Mouse (Mus musculus) stomach, embryonic 15.5 days (tissue): ENCODE measurements around the gene Impg1. TPM values are rescaled to one million over a fixed set of nuclear protein-coding genes. Genes with fewer than 3 reads are reported as not detected.

Source experiments
- ATAC-seq: fragments of 200-750 bp; cut with Nextera tagmentation; 2 replicates; pipeline ENCODE4 v1.8.0; 2017; ENCODE audit warnings: low read depth, moderate number of reproducible peaks, moderate TSS enrichment; ENCODE audit not compliant: insufficient read depth, low FRiP score
- H3K27ac ChIP-seq: fragments of 300-500 bp; sonication (generic); 2 replicates; pipeline ENCODE4 v1.5.1; 2015; ENCODE audit warnings: mild to moderate bottlenecking, inconsistent platforms
- H3K27me3 ChIP-seq: fragments of 300-500 bp; sonication (generic); replicated peaks from 2 replicates; pipeline ENCODE4 v1.6.1; 2015; ENCODE audit warnings: inconsistent platforms
- H3K36me3 ChIP-seq: fragments of 300-500 bp; sonication (generic); 2 replicates; pipeline ENCODE4 v1.6.1; 2015; ENCODE audit warnings: inconsistent platforms
- H3K4me1 ChIP-seq: fragments of 300-500 bp; sonication (generic); 2 replicates; pipeline ENCODE4 v1.6.1; 2015; ENCODE audit warnings: inconsistent platforms
- H3K4me2 ChIP-seq: fragments of 300-500 bp; sonication (generic); 2 replicates; pipeline ENCODE4 v1.6.1; 2015; ENCODE audit warnings: mild to moderate bottlenecking, inconsistent platforms
- H3K4me3 ChIP-seq: fragments of 300-500 bp; sonication (generic); replicated peaks from 2 replicates; pipeline ENCODE4 v1.5.1; 2015; ENCODE audit warnings: inconsistent platforms
- H3K9ac ChIP-seq: fragments of 300-500 bp; sonication (generic); 2 replicates; pipeline ENCODE4 v1.6.1; 2015; ENCODE audit warnings: inconsistent platforms
- H3K9me3 ChIP-seq: fragments of 300-500 bp; sonication (generic); 2 replicates; pipeline ENCODE4 v1.6.1; 2016; ENCODE audit warnings: inconsistent platforms
- WGBS: fragments of 180-500 bp; shearing (Covaris S2); methylation state at CpG from one replicate; pipeline ENCODE4 v1.1.7; 2015; 5-methylcytosine and 5-hydroxymethylcytosine counted together
- polyA plus RNA-seq: library from polyadenylated mRNA; unstranded; fragments of >200 nt; fragmentation: Nextera tagmentation; extraction: Ambion mirVana; gene quantifications from 2 replicates; pipeline ENCODE4 v1.2.1, GENCODE M21; 2015

The Impg1 gene
- polyA plus RNA-seq, 1 experiment from 2014 or later, result 0.05 TPM

DNA sequence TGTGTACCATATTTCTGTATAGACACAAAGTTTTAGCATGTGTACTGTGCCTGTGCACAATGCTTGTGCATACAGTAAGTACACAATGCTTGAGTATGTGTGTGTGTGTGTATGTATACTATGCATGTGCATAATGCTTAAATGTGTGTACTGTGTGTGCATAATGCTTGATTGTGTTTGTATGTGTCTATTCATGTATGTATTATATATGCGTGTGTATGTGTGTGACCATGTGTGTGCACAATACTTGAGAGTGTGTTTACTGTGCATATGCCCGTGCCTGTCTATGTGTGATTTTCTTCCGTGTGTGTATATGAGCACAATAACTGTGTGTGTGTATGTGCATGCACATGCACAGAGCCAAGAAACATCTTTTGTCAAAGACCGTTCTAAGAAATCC is 158.9 kb downstream of the Impg1 start:
- no peak for ATAC-seq
- Histone ChIP-seq H3K4me2 (no peak overlapping the region), H3K27me3 (no peaks in the 10 kb centered on the region), H3K9ac (no peak overlapping the region), H3K4me3 (no peak overlapping the region), H3K4me1 (no peaks in the 10 kb centered on the region), H3K36me3 (no peaks in the 10 kb centered on the region), H3K9me3 (no peaks in the 10 kb centered on the region), H3K27ac (no peak overlapping the region)
- WGBS, result 85% methylated on average over 4 of the region's 4 CpGs

DNA sequence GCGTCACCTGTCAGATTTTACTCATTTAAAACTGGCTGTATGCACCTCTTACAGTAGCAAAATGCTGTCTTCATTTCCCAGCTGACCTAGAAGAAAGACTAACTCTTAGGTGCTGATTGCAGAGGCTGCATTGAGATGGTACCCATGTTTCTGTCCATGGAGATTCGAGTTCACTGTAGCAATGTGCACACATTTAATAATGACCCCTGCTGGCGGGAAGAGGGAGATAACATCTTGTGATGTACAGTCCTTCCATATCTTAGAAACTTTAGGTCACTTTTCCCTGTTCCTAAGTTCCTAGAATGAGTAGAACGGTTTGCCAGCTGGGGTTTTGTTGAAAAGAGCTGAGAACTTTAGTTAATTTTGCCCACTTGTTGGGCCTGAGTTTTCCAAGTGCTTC is 161.8 kb downstream of the Impg1 start:
- WGBS, result 76% methylated on average over 4 of the region's 4 CpGs
- no peak overlapping the region for H3K4me2 ChIP-seq
- H3K9ac ChIP-seq, result no peak overlapping the region
- H3K4me3 ChIP-seq, result no peak overlapping the region
- no peaks in the 10 kb centered on the region for H3K4me1 ChIP-seq
- H3K9me3 ChIP-seq, result no peaks in the 10 kb centered on the region
- H3K27ac ChIP-seq, result no peak overlapping the region
- no peak for ATAC-seq
- H3K36me3 ChIP-seq, result no peaks in the 10 kb centered on the region
- H3K27me3 ChIP-seq, result no peaks in the 10 kb centered on the region

GRCm38 (mm10) chr9:80299031-80299430 is 166.2 kb downstream of the Impg1 start:
- H3K9ac ChIP-seq, result no peak overlapping the region
- H3K27me3 ChIP-seq, result no peaks in the 10 kb centered on the region
- no peak overlapping the region for H3K27ac ChIP-seq
- ATAC-seq, result no peak
- H3K4me2 ChIP-seq, result no peak overlapping the region
- 89% methylated on average over 9 of the region's 9 CpGs for WGBS
- H3K9me3 ChIP-seq, result no peaks in the 10 kb centered on the region
- no peaks in the 10 kb centered on the region for H3K4me1 ChIP-seq
- no peaks in the 10 kb centered on the region for H3K36me3 ChIP-seq
- no peak overlapping the region for H3K4me3 ChIP-seq

DNA sequence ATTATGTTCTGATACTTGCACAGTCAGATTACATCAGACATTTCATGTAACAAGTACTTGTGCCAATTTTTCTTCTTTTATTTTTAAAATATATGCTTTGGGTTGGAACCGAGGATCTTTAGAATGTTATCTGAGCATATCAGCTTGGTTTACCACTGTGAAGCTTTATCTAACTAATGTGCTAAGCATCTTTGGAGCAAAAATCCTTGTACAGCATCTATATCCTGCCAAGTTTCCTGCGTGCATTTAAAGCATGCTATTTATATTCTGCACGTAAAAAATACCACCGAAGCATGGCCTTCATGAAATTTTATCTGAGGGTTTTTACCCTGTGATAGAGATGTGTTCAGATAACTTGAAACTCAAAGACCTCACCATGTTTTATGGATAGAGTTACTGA is 169.2 kb downstream of the Impg1 start:
- H3K4me3 ChIP-seq, result no peak overlapping the region
- ATAC-seq, result no peak
- no peaks in the 10 kb centered on the region for H3K27me3 ChIP-seq
- H3K4me2 ChIP-seq, result no peak overlapping the region
- H3K36me3 ChIP-seq, result peaks cover 6% of the 10 kb centered on the region; the same call in 1 of the 2 replicates
- no peak overlapping the region for H3K9ac ChIP-seq
- H3K4me1 ChIP-seq, result no peaks in the 10 kb centered on the region
- 63% methylated on average over 4 of the region's 4 CpGs for WGBS
- H3K9me3 ChIP-seq, result no peaks in the 10 kb centered on the region
- no peak overlapping the region for H3K27ac ChIP-seq

DNA sequence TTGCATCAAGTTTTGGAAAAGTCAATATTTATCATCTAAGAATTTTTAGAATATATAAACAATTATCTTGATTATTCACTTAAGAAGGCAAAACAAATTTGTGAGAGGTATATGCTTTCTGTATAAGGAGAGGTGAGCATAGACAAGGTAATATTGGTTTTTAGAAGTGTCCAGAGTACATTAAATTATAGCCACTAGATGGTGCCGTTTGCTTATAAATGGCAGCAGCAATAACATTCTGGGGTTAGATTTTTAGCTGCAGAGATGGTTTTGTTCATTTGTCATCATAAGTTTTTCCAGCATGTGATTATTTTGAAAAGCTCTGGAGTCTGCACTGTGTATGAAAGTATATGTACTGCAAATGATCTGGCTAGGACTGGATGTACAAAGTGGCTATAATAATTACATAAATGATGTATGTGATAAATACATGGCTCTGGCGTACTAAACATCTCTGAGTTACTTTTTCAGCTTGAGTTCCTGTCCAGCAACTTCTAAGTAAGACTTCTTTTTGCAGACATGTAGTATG is 172.2 kb downstream of the Impg1 start:
- no peaks in the 10 kb centered on the region for H3K27me3 ChIP-seq
- no peaks in the 10 kb centered on the region for H3K4me1 ChIP-seq
- no peaks in the 10 kb centered on the region for H3K9me3 ChIP-seq
- H3K36me3 ChIP-seq, result peaks cover 7% of the 10 kb centered on the region; the same call in 1 of the 2 replicates
- H3K4me2 ChIP-seq, result no peak overlapping the region
- no peak overlapping the region for H3K9ac ChIP-seq
- no peak for ATAC-seq
- 46% methylated on average over 2 of the region's 2 CpGs for WGBS
- no peak overlapping the region for H3K27ac ChIP-seq
- H3K4me3 ChIP-seq, result no peak overlapping the region

DNA sequence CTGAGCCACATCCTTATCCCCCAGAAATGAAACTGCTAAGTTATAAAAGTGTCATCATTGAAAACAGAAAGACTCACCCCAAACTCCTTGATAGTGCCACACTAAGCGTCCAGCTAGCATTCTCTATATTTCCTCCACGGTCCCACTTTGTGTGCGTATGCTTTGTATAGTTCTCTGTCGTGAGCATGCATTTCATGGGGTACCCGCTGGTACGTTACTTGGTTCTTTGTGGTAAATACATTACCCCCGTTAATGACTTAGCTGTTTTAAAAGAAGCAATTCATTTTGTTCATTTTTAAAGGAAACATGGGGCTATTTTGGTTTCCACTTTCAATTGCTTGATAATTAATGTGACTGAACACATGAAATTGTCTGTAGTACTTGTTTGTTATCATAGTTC is 178.4 kb downstream of the Impg1 start:
- Histone ChIP-seq H3K27ac (no peak overlapping the region), H3K9ac (no peak overlapping the region), H3K36me3 (peaks cover 13% of the 10 kb centered on the region), H3K9me3 (no peaks in the 10 kb centered on the region), H3K27me3 (no peaks in the 10 kb centered on the region), H3K4me1 (no peaks in the 10 kb centered on the region), H3K4me2 (no peak overlapping the region), H3K4me3 (no peak overlapping the region)
- no peak for ATAC-seq
- WGBS, result 90% methylated on average over 7 of the region's 7 CpGs

DNA sequence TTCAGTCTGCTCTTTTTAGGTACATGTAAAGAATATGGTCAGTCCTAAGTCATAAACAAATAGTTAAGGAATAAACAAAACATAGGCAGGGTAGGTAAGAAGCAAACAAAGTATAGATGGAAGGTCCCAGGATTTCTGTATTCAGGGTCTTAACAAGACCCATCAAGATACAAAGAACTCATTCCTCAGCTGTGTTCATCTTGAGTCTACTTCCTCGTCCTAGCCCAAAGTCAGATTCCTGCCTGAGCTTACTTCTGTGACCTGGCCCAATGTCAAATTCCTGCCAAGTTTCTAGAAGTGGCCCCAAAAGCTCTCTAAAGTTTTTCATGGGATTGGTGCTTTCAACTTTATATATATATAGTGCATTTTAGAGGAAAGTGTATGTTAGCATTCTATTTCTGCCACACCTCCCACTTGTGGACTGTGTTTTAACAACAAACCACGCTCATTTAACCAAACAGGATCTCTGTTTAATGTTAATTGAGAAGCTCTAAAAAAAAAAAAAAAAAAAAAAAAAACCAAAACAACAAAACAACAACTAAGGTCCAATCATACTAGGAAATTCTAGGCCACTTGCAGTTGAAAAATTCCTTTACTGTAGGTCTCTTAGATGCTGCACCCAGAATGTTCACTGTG is 180.6 kb downstream of the Impg1 start:
- Histone ChIP-seq H3K4me3 (no peak overlapping the region), H3K9ac (no peak overlapping the region), H3K4me1 (no peaks in the 10 kb centered on the region), H3K9me3 (no peaks in the 10 kb centered on the region), H3K27me3 (no peaks in the 10 kb centered on the region), H3K4me2 (no peak overlapping the region), H3K36me3 (peaks cover 11% of the 10 kb centered on the region), H3K27ac (no peak overlapping the region)
- 79% methylated on average over 2 of the region's 2 CpGs for WGBS
- no peak for ATAC-seq

DNA sequence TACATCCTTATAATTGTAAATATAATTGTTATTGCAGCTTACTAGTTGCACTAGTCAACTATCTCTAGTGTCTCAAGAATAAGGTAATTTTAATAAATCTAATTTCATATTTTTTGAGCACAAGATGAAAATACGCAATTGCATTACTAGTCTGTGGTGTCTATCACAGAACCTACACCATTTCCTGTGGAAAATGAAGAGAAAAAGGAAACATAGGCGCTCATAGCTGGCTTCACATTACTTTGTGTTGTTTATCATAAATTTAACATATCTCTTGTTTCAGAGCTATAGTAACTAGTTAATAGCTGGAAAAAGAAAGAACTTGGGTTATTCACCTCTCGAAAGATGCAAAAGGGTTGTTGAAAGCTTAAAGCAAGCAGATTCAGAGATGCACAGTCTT is 182.9 kb downstream of the Impg1 start:
- no peaks in the 10 kb centered on the region for H3K9me3 ChIP-seq
- H3K4me2 ChIP-seq, result no peak overlapping the region
- no peak for ATAC-seq
- H3K4me3 ChIP-seq, result no peak overlapping the region
- 91% methylated on average over 3 of the region's 3 CpGs for WGBS
- no peak overlapping the region for H3K27ac ChIP-seq
- no peaks in the 10 kb centered on the region for H3K27me3 ChIP-seq
- H3K4me1 ChIP-seq, result no peaks in the 10 kb centered on the region
- H3K36me3 ChIP-seq, result peaks cover 12% of the 10 kb centered on the region
- H3K9ac ChIP-seq, result no peak overlapping the region

DNA sequence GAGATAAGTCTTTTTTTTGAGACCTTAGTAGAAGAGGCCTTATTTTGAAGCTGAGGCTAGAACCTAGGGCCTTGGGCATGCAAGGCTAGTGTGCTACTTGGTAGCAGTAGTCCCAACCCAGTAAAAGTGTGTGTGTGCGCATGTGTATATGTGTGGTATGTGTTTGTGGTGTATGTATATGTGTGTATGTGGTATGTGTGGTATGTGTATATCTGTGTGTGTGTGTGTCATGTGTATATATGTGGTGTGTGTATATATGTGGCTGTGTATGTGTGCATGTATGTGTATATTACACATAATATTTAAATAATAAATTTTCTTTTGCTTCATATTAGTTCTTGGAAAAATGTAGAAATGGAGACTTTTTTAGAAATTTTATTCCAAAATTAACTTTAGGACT is 184.6 kb downstream of the Impg1 start:
- no peak overlapping the region for H3K4me2 ChIP-seq
- no peak for ATAC-seq
- H3K9me3 ChIP-seq, result no peaks in the 10 kb centered on the region
- 97% methylated on average over 1 of the region's 1 CpGs for WGBS
- no peak overlapping the region for H3K9ac ChIP-seq
- H3K4me3 ChIP-seq, result no peak overlapping the region
- no peaks in the 10 kb centered on the region for H3K27me3 ChIP-seq
- H3K27ac ChIP-seq, result no peak overlapping the region
- no peaks in the 10 kb centered on the region for H3K4me1 ChIP-seq
- H3K36me3 ChIP-seq, result peaks cover 16% of the 10 kb centered on the region

DNA sequence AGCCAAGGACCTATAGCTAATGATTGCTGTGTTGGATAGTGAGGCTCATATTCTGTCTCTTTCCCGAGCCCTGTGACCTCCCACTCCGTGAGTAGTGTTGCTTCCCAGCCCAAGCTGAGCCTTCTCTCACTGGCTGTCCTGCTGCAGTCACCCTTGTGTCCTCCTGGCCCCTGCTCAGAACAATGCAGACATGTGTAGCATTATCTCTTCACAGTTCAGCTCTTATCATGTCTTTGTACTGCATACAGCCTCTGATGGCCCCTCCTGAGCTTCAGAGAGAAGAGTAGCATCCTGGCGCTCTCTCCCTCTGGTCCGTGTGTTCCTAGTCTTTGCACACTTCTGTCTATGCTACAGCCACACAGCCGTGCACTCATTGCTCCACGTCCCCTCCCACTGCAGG is 187.5 kb downstream of the Impg1 start:
- Histone ChIP-seq H3K4me2 (no peak overlapping the region), H3K4me1 (no peaks in the 10 kb centered on the region), H3K9ac (no peak overlapping the region), H3K27ac (no peak overlapping the region), H3K4me3 (no peak overlapping the region), H3K36me3 (peaks cover 9% of the 10 kb centered on the region; the same call in 1 of the 2 replicates), H3K27me3 (no peaks in the 10 kb centered on the region), H3K9me3 (no peaks in the 10 kb centered on the region)
- WGBS, result 81% methylated on average over 6 of the region's 6 CpGs
- ATAC-seq, result no peak

DNA sequence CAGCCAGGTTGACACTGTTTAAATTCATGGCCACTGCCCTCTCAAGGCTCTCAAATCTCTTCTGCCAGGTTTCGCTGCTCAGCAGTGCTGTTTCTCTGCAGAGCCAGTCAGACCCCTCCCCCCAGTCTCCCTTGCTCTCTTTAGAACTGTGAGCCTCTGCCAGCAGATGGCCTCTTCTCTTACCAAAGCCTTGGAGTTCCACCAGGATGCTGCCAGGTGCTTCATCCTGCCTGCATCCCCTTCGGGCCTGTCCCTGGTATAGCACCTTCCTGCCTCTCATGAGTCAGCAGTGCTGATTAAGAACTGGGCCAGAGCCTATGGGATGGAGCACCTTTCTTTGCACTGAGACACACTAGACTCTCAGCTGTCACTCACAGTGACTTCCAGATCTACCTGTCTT is 188.1 kb downstream of the Impg1 start:
- Histone ChIP-seq H3K4me2 (no peak overlapping the region), H3K4me3 (no peak overlapping the region), H3K4me1 (no peaks in the 10 kb centered on the region), H3K9ac (no peak overlapping the region), H3K27me3 (no peaks in the 10 kb centered on the region), H3K9me3 (no peaks in the 10 kb centered on the region), H3K36me3 (peaks cover 9% of the 10 kb centered on the region; the same call in 1 of the 2 replicates), H3K27ac (no peak overlapping the region)
- 75% methylated on average over 2 of the region's 2 CpGs for WGBS
- peak; percentile 18; the same call in 1 of the 2 replicates for ATAC-seq

- H3K27ac ChIP-seq, result no peak overlapping the region
These were observed 189.5 kb downstream of the Impg1 start for GRCm38 (mm10) chr9:80275772-80276134.

More at GRCm38 (mm10) chr9:80275772-80276134, 189.5 kb downstream of the Impg1 start:
- Histone ChIP-seq H3K4me2 (no peak overlapping the region), H3K4me1 (no peaks in the 10 kb centered on the region), H3K27me3 (no peaks in the 10 kb centered on the region), H3K9ac (no peak overlapping the region), H3K9me3 (no peaks in the 10 kb centered on the region), H3K4me3 (no peak overlapping the region), H3K36me3 (peaks cover 9% of the 10 kb centered on the region; the same call in 1 of the 2 replicates)
- no peak for ATAC-seq
- WGBS, result 50% methylated on average over 1 of the region's 1 CpGs
